Mouse (Mus musculus): ENCODE data around the gene Kcna2. TPM values are rescaled to one million over a fixed set of nuclear protein-coding genes. Genes with fewer than 3 reads are reported as not detected.

Kcna2 gene
- total and polyA plus RNA-seq, 3 experiments = 0.45 to 1.5 (median 0.46) TPM

- no peak for DNase-seq
Observed at GRCm38 (mm10) chr3:107150872-107151540, 50.1 kb downstream of the Kcna2 start.

- no peak for DNase-seq
Observed at GRCm38 (mm10) chr3:107153772-107154655, 53.1 kb downstream of the Kcna2 start.

- no peak for DNase-seq
Observed at GRCm38 (mm10) chr3:107158856-107159255, 57.9 kb downstream of the Kcna2 start.

- DNase-seq = no peak
Observed at GRCm38 (mm10) chr3:107159418-107159817, 58.5 kb downstream of the Kcna2 start.

- no peak for DNase-seq
Observed at GRCm38 (mm10) chr3:107159859-107160324, 58.9 kb downstream of the Kcna2 start.

DNA sequence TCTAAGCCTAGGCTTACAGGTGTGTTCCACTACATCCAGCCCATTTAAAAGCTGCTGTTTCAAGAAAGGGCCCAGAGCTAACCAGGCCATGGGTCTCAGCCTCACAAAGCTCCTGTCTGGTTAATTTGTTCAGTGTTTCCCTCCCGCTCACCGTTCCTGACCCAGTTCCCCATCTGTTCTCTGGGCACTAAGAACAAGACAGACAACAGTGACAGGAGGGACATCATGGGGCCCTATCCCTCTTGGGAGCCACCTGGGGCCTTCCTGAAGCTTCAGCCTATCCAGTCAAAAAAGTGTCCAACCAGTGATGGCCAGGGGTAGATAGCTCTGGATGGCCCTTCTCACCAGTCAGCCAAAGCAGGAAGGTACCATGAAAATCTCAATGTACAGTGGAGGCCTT lies 61.8 kb downstream of the Kcna2 start:
- no peak for DNase-seq

Other genes with a start within 250 kb of the Kcna2 start
- 1 to 10 TPM in 1 of 2 experiments, under 1 TPM in 1; 0.78 to 1.0 TPM for gene Kcna3, start 65.0 kb upstream of the Kcna2 start, total RNA-seq (2021)
- gene Kcna3, start 65.0 kb upstream of the Kcna2 start, polyA plus RNA-seq (2012; rRNA removed) = 1.1 and 1.3 TPM in 2 replicates
- gene Kcna10, start 81.9 kb downstream of the Kcna2 start, total RNA-seq (2021) = not detected
- not detected in 2 replicates for gene Kcna10, start 81.9 kb downstream of the Kcna2 start, polyA plus RNA-seq (2012; rRNA removed)
- gene Cym, start 120.6 kb downstream of the Kcna2 start, total RNA-seq (2021) = 1 to 10 TPM in 1 of 2 experiments, under 1 TPM in 1; 0.55 to 1.0 TPM
- 0.08 and 0.16 TPM in 2 replicates for gene Cym, start 120.6 kb downstream of the Kcna2 start, polyA plus RNA-seq (2012; rRNA removed)
- gene A630076J17Rik, start 129.5 kb downstream of the Kcna2 start, total RNA-seq (2021) = not detected
- gene A630076J17Rik, start 129.5 kb downstream of the Kcna2 start, polyA plus RNA-seq (2012; rRNA removed) = not detected in 2 replicates
- gene Prok1, start 138.6 kb downstream of the Kcna2 start, total RNA-seq (2021) = 1 to 10 TPM; 1.7 to 3.5 TPM
- 0.17 TPM in 1 of 2 replicates, not detected in the other for gene Prok1, start 138.6 kb downstream of the Kcna2 start, polyA plus RNA-seq (2012; rRNA removed)
- gene Lamtor5, start 177.7 kb downstream of the Kcna2 start, total RNA-seq (2021) = 10 to 100 TPM; 76.7 to 86.5 TPM
- 36.5 and 47.4 TPM in 2 replicates for gene Lamtor5, start 177.7 kb downstream of the Kcna2 start, polyA plus RNA-seq (2012; rRNA removed)
- gene Slc16a4, start 190.1 kb downstream of the Kcna2 start, total RNA-seq (2021) = under 1 TPM; 0.32 to 0.59 TPM
- gene Slc16a4, start 190.1 kb downstream of the Kcna2 start, polyA plus RNA-seq (2012; rRNA removed) = 0.11 and 0.16 TPM in 2 replicates
- 10 to 100 TPM; 25.9 to 40.5 TPM for gene Rbm15, start 232.5 kb downstream of the Kcna2 start, total RNA-seq (2021)
- 4.1 and 4.8 TPM in 2 replicates for gene Rbm15, start 232.5 kb downstream of the Kcna2 start, polyA plus RNA-seq (2012; rRNA removed)